Mouse (Mus musculus): ENCODE measurements around the gene Gm4216. TPM values are rescaled to one million over a fixed set of nuclear protein-coding genes. Genes with fewer than 3 reads are reported as not detected.
"Not testable (repeated sequence)": the region's sequence is repeated elsewhere in the genome, so short reads cannot be mapped to it uniquely, and the experiment has no call there.

Gm4216 gene
- not detected for total RNA-seq (2021)

DNA sequence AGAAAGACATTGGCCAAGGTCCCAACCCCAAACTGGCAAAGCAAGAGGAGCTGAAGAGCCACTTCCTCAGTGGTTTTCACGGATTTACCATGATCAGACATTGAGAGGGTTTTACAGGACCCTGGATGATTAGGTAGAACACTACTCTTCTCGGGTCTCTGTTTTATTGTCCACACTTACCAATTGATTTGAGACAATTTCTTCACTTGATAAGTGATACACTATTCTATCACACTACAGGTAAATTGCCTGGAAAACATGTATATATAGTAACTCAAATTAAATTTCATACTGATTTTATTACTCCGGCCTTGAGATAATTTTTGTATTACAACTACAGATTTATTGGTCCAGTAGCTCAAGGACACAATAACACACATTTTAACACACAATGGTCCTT is at the start of gene Gm4216:
Gene Gm4216, minus strand, starts transcription at position 101 of the 400 bp plus-strand sequence.
- not testable (repeated sequence) for DNase-seq (ENCODE audit: extremely low spot score in 1 of 2, low spot score in 1 of 2)

- not testable (repeated sequence) for DNase-seq (ENCODE audit: extremely low spot score in 1 of 2, low spot score in 1 of 2)
Observed at GRCm38 (mm10) chr7:23067356-23067755, 47.6 kb upstream of the Gm4216 start, which contains the start of gene Gm8720. TSS of gene Gm8720 (minus strand) at chr7:23067456.

DNA sequence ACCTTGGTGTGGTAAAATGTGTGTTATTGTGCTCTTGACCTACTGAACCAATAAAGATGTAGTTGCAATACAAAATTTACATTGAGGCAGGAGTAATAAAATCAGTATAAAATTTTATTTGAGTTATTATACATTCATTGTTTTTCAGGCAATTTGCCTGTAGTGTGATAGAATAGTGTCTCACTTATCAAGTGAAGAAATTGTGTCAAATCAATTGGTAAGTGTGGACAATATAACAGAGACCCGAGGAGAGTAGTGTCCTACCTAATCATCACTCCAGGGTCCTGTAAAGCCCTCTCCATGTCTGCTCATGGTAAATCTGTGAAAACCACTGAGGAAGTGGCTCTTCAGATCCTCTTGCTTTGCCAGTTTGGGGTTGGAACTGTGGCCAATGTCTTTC is 35.5 kb upstream of the Gm4216 start, which contains the start of gene Vmn1r163:
Gene Vmn1r163, plus strand, starts transcription at position 301 of the 400 bp plus-strand sequence.
- not testable (repeated sequence) for DNase-seq (ENCODE audit: extremely low spot score in 1 of 2, low spot score in 1 of 2)

DNA sequence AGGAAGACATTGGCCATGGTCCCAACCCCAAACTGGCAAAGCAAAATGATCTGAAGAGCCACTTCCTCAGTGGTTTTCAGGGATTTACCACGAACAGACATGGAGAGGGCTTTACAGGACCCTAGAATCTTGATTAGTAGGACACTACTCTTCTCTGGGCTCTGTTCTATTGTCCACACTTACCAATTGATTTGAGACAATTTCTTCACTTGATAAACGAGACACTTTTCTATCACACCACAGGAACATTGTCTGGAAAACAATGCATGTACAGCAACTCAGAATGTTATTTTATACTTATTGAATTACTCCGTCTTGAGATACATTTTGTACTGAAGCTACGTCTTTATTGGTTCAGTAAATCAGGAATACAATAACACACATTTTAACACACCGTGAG is 35.1 kb downstream of the Gm4216 start, which contains the start of gene Gm4214:
Gene Gm4214, minus strand, starts transcription at position 101 of the 400 bp plus-strand sequence.
- DNase-seq (ENCODE audit: extremely low spot score in 1 of 2, low spot score in 1 of 2): not testable (repeated sequence)

Other genes starting within 250 kb of the Gm4216 start
- not detected for gene Vmn1r158, start 229.1 kb downstream of the Gm4216 start, total RNA-seq (2021)
- not detected for gene Vmn1r159, start 176.3 kb downstream of the Gm4216 start, total RNA-seq (2021)
- not detected for gene Vmn1r160, start 148.7 kb downstream of the Gm4216 start, total RNA-seq (2021)
- gene Gm4214, start 35.2 kb downstream of the Gm4216 start, total RNA-seq (2021): not detected
- gene Vmn1r163, start 35.6 kb upstream of the Gm4216 start, total RNA-seq (2021): not detected
- gene Gm8720, start 47.5 kb upstream of the Gm4216 start, total RNA-seq (2021): not detected
- not detected for gene Gm10662, start 124.6 kb upstream of the Gm4216 start, total RNA-seq (2021)
- gene Vmn1r165, start 197.4 kb upstream of the Gm4216 start, total RNA-seq (2021): not detected
- not detected for gene Vmn1r166, start 231.8 kb upstream of the Gm4216 start, total RNA-seq (2021)

Measured in layer of hippocampus, postnatal 25 days (tissue).